Mouse (Mus musculus): Measurements from ENCODE around the gene Kirrel3.

Gene Kirrel3

DNA sequence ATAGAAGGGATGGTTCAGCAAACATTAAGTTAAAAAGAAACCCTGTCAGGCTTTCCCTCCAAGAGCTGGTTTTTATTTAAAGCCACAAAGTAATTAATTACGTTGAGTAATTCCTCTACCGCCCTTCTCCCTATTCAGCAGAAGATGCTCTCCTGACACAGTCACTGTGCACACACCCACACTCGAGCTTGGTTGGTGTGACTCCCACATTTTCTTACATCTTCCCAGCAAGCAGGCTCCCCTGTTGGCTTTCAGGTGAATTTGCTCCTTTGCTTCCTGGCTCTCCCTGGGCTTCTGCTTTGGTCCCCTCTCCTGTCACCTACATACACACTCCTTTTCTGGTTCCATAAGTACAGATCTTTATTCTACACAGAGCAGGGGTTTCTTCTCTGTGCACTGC lies 203.7 kb downstream of the Kirrel3 start:
- DNase-seq (ENCODE audit: low spot score), result no peak

DNA sequence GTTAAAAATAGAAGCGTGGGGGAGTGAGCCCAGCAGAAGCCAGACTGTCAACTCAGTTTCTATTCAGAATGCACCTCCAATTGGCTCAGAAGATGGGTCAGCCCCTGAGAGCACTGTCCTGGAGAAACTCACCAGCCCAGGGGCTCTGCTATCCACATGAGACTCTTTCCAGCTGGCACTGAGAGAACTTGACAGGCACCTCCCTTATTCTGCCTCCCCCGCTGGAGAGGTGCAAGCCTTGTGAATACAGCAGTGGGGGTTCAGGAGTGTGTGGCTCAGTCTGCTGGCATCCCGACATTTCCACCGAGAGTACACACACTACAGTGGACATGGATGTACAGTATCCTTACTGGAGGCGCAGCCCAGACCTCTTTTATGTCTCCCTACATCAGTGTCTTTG lies 210.0 kb downstream of the Kirrel3 start:
- DNase-seq (ENCODE audit: low spot score), result no peak

DNA sequence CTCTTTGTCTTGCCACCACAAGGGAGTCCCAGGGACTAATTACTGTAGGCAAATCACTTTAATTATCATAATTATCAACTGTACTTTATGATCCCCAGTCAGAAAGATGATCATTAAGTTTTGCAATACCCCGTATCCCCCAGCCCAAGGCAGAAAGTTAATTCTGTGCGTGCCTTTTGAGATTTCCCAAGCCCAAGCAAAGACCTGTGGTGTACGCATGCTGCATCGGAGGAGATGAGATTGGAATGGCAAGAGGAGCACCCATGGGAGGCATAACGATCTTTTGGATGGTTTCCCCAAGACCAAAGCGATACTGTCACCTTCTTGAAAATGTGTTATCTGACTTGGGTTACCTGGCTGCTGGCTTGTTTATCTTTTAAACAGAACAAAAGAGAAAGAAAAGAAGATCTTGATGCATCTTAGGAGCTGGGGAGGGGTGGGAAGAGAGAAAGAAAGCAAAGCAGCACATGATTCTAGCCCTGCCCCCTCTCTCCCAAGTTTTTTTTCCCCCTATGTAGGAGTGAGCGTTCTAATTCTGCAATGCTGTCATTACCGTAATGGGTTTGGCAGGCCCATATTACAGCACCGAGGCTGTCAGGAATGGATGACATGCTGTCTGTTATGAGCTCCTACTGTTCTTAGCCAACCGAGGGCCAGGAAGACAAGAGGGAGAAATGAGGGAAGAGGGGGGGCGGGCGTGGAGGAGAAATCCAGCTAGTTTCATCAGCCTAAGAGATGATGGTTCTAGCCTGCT lies 218.0 kb downstream of the Kirrel3 start:
- DNase-seq (ENCODE audit: low spot score), result no peak

DNA sequence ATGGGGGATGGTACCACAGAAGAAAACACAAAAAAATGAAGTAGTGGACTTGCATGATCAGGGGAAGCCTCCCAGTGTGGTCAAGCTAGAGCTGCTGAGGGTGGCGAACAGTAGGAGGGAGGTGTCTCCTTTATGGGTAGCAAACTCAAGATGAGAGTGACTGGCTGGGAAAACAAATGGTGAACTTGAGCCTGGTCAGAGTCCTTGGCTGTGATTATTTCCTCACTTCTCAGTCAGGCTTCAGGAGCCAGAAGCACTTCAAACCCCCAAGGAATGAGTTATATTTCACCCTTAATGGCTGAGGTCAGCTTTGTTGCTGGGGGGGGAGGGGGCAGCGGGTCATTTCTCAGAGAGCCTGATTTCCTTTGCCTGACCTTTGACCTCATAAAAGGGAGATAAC lies 218.7 kb downstream of the Kirrel3 start:
- DNase-seq (ENCODE audit: low spot score), result no peak

DNA sequence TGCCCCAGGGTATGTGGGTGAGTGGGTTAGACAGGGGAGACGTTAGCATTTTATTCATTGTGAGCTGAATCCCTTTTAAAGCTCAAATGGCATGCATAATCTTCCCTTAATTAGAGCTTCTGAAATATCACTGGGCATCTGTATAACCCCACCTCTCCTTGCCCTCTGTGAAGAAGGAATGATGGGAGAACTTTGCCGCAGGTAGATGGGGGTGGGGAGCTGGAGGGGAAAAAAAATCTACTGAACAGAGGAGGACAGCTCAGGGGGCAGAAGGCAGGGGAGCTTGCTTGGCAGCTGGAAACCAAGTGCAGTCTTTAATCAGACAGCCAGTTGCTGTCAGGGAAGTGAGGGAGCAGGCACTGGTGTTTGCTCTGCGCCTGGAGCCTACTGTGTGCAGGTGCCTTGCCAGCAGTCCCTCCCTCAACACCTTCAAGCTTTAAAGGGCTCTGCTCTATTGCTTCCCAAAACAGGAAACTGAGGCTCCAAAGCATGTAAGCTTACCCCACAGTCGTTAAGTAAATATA lies 220.7 kb downstream of the Kirrel3 start:
- no peak for DNase-seq (ENCODE audit: low spot score)

DNA sequence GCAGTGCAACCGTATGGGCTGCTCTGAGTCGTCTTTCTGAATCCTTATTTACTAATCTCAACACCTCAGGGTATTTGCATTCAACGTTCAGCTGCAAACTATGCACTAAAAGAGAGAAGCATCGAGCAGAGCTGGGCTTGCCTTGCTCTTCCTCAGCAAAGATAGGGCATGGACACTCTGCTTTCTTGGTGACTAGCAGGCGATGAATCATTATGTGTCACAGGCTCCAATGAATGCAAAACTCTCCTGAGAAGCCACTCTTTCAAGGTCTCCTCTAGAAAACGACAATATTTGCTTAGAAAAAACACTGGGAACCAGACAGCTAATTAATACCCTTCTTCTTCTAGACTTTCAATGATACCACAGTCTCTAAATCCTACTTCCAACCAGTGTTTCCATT lies 223.0 kb downstream of the Kirrel3 start:
- DNase-seq (ENCODE audit: low spot score), result no peak

DNA sequence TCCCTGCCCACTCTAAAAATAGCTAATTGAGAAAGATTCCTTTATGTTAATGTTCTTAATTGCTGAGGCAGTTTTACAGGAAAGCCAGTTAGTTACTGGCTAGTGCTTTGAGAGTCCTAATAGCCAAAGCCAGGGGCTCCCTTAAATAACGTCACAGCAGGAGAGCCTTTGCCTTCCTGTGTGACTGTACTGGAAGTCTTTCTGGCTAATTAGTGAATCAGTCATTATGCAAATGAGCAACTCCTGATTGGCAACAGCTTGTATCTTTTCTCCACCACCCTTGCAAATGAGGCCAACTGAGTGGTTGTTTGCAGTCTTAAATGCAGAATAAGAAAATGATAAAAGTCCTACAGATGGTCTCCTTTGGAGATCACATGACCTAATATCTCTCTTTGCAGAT lies 226.3 kb downstream of the Kirrel3 start:
- no peak for DNase-seq (ENCODE audit: low spot score)

DNA sequence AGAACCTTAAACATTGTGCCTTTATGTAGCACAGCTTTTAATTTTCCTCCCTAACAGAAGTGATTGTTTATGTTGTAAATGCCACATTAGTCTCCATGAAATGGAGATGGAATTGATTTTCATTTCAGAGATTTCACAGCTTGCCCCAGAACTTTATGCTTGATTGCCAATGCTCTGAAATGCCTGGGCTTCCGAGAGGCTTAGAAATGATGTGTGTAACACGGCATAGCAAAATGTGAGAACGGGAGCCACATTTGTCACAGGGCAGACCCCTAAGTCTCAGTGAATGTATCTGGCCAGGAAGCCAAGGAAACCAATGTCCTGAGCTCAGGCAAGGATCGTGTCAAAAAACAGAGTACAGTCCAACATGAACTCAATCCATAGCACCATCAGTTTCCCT lies 227.3 kb downstream of the Kirrel3 start:
- DNase-seq (ENCODE audit: low spot score), result no peak

DNA sequence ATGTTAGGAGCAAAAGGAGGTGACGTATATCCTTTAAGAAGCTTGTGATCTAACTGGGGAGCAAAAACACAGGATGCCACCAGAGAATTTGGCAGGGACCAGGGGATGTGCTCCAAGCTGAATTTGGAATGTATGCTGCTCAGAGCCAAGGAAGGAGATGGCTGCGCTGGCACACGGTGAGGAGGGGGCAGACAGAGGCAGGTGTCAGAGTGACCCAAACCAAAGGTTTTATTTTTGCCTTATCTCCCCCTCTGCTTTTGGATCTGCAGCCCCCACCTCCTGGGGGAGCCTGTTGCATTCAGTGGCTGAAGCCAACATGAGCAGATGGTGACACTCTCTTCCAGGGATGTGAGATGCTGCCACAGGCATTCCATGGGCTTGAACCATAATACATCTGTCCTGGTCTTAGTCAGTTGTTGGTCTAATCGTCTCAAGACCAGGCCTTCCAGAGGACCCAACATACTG lies 227.8 kb downstream of the Kirrel3 start:
- no peak for DNase-seq (ENCODE audit: low spot score)

DNA sequence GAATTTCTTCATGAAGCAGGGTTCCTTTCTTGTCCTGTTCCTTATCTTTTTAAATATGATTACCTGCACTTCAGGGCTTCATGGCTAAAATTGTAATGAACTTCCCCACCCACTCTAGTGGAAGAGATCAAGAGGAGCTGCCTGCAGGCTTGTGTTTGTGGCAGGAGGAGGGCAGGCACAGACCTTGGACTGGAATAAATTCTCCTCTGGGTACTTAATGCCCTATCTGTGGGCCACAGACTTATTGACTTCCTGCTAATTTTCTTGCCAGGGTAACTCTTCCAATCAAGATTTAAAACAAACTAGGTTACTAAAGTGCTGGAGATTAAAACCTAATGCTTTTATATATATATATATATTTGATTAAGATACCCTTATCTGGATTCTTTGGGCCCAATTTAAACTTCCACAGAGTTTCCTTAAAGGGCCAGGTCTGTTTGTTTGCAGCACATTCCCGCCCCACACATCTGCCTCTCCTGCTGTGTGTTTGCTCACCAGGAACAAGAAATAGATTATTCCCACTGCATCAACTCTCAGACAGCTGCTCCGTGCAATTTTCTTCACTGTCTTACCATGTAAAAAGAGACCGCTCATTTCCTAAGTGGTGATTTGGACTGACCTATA lies 229.4 kb downstream of the Kirrel3 start:
- DNase-seq (ENCODE audit: low spot score), result no peak

DNA sequence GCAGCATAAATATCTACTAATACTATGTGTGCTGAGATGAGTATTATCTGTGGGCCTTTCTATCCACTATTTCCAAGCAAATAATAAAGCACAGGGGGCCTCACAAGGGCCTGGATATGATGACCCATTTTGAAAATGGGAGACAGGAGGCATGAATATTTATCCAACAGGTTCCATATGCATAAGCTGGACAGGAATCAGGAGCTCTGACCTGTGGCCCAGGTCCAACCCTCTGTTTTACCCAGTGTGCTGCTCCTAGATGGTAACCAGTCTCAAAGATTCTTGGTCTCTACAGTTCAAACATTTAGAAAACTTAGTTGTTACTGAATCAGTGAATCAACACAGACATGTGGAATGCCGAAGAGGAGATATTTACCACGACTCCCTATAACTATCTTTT lies 230.8 kb downstream of the Kirrel3 start:
- DNase-seq (ENCODE audit: low spot score), result no peak

DNA sequence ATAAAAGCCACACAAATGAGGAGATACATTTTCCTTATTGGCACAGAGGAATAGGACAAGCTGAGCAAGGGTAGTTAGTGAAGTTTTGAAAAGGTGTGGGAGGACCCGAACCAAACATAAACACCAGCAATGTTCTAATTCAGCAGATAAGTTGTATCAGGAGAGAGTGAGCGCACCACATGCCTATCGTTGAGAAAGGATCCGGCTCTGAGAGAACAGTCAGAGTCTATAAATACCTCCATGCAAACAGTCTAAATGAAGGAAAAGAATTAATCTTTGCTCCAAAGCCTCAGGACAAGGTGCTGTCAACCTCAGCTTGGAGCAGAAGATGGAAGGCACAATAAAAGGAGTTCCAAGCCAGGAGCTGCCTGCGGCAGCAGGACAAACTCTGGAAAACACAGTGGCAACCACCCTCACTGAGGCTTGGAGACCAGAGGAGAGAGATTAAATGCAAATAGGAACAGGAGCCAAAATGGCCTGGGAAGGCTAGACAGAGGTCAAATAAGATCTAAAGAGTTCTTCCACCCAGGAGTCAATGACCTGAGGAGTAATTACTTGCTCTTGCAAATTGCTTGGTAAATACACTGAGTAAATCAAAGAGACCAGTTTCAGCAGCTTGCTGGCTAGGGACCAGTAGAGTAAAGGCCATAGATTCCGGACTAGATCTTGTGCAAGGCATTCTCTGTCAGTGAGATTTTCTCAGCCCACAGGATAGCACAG lies 235.9 kb downstream of the Kirrel3 start:
- no peak for DNase-seq (ENCODE audit: low spot score)

DNA sequence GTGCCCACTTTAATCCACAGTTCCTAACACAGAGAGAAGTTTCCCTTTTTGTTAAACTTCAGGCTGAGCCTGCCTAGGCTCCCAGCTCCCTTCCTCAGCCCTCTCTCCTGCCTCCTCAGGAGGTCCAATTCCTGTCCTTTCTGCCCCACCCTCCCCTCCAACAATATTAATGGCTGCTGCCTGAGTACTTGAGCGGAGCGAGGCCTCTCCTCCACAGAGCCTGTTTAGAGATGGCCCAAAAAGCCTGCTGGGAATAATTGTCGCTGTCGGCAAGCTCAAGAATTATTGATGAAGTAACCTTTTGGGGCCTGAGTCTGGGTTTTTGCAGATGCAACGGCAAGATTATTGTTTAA lies 236.5 kb downstream of the Kirrel3 start:
- DNase-seq (ENCODE audit: low spot score), result no peak

DNA sequence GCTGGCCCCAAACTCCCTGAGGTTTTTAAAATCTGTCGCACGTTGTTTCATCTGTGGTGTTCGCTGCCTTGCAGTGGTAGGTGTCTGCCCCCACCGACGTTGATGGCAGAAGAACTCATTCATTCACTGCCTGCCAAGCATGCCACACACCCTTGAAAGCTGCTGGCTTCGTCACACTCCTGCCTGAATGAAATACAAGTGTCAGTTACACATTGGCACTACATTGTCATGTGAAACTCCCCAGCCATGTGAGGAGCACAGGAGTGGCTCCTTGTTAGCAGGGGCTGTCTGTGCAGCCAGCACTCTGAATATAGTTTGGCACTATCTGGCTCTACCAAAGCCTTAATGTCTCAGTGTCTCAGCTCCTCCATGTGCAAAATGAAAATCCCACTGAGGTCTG lies 246.8 kb downstream of the Kirrel3 start:
- no peak for DNase-seq (ENCODE audit: low spot score)

DNA sequence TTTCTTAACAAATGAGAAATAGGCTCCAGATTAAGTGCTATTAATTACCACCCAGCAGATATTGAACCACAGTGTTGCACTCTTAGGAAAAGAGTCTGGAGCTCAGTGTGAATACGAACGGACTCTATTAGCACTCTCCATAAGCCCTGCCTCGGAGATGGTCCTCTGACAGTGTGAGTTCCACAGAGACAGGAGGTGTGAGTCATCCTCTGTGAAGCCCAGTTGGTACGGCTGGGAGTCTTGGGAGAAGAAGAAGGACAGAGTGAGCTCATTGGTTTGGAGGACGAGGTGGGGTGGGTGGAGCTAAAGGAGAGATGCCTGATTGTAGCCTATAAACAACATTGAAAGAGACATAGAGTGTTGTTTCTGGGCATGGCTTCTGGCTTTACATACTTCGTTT lies 247.9 kb downstream of the Kirrel3 start:
- DNase-seq (ENCODE audit: low spot score), result no peak

DNA sequence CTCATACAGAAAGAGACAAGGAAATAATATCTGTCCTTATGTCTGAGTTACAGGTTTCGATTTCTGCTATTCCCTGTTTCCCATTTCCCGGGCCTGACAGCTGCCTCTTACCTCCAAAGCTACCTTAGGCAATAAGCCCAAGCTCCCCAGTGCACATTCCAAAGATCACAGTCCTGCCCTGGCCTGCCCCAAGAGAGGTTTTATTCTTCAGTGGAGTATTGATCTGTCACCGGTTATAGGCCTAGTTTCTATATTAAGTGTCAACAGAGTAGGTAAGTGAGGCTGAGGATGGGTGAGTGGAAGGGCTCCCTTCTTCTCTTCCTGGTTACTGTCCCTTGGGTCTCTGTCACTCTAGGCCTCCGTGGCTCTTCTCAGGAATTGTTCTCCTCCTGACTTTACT lies 249.3 kb downstream of the Kirrel3 start:
- no peak for DNase-seq (ENCODE audit: low spot score)

DNA sequence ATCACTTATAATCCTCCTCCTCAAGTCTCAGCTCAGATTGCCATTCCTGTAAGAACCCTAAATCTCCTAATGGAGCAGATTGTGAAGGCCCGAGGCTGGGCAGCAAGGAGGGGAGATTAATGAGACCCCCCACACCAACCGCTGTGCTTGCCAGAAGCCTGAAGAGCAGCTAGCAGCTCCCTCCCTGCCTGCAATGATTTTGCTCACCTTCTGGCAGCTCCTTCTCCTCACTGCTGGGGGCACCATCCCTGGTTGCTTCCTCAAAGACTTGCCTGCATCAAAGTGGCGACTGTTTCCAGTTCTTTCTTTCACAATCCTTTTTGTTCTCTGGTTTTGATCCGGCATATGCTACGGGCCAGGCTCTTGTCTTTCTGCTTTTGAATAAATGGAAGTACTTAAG lies 253.7 kb downstream of the Kirrel3 start:
- DNase-seq (ENCODE audit: low spot score), result no peak

DNA sequence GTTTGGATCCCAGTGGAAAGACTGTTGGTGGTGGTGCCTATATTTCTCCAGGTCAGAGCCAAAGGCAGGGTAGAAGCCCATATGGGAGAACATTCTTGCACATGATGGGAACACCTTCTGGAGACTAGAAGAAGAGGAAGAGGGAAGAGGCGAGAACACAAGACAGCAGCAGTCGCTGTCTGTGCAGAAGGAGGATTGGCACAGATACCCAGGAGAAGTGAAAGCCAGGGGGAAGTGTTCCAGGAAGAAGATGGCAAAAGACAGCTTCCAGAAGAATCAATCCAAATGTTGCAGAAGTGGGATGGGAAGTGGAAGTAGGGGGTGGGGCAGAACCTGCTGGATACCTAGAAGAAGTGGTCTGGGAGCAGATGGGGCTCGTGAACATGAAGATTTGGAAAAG lies 255.1 kb downstream of the Kirrel3 start:
- DNase-seq (ENCODE audit: low spot score), result no peak

DNA sequence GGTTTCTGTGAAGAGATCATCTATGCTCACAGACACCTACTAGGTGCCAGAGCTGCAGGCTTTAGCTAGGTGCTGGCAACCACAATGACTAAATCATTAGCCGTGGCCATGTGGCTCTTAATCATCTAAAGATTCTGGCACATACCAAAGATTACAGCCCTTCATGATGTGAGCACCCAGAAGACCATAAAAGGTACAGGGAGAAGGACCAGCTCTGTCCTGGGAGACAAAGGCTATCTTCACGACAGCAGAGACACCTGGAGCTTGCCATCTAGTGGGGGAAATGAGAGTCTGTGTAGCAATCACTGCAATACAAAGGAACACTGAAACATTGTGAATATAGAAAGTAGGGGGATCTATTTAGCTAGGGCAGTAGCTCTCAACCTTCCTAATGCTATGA lies 262.3 kb downstream of the Kirrel3 start:
- no peak for DNase-seq (ENCODE audit: low spot score)

DNA sequence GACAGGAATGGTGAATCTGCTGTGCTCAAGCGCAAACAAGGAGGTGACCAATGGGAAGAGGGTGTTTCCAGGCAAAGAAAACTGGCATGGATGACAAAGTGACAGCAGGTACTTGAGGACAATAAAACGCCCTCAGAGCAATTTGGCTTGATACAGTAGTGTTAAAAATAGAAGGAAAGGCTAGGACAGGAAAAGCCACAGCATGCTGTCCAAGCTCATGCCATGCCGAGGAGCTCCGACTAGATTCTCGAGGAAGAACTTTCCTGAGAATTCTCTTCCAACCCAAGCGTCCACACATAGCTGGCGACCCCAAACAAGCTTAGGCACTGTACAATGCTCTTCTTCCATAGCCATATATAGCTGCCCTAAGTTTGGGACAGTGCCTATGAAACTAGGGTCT lies 263.5 kb downstream of the Kirrel3 start:
- no peak for DNase-seq (ENCODE audit: low spot score)

DNA sequence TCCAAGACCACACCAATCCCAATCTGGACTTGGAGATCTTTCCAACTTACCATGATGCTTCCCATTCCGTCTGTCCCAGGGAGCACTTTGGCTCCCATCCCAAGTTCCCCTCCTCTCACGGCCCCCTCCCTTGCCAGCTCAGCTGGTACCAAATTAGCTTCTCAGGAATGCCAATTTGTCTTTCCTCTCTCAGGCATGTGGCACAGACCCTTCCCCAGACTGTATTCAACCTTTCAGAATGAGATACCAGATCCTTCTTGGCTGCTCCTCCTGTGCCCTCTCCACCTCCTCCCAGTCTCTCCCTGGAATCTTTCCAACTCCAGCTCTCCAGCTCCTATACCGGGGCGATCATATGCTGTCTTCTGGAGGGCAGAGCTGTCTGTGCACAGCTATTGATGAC lies 264.2 kb downstream of the Kirrel3 start:
- DNase-seq (ENCODE audit: low spot score), result no peak

DNA sequence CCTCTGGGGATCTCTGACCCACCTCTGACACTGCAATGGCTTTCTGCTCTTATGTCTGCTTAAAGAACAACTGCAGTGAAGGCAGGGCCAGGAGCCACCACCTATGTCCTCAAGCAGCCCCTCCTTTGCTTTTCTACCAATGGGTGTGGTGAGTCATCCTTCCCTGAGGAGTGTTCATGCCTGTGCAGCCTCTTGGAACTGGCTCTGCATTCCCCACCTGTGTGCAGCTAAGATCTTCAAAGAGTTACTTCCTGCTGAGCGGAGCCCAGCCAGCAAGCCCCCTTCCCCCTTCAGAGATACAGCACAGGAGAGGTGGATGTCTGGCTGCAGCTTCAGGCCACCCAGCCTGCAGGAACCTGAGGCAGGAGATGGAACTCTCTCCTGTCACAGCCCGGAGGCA lies 265.2 kb downstream of the Kirrel3 start:
- no peak for DNase-seq (ENCODE audit: low spot score)
